Mouse (Mus musculus) limb, embryonic 10.5 days (tissue): Measurements from ENCODE around the gene Cenph. TPM values are rescaled to one million over a fixed set of nuclear protein-coding genes. Genes with fewer than 3 reads are reported as not detected.
"Not testable (repeated sequence)": the region's sequence is repeated elsewhere in the genome, so short reads cannot be mapped to it uniquely, and the experiment has no call there.

Source experiments
- DNase-seq: peaks from one replicate; pipeline ENCODE4 v3.0.0-alpha.2; 2017; ENCODE audit warnings: low spot score
- H3K27ac ChIP-seq: fragments of 300-500 bp; sonication (generic); 2 replicates; pipeline ENCODE4 v1.5.1; 2016; ENCODE audit warnings: mild to moderate bottlenecking
- H3K27me3 ChIP-seq: fragments of 300-500 bp; sonication (generic); 2 replicates; pipeline ENCODE4 v1.6.1; 2016; ENCODE audit warnings: low read depth, mild to moderate bottlenecking; ENCODE audit not compliant: poor library complexity, severe bottlenecking
- H3K36me3 ChIP-seq: fragments of 300-500 bp; sonication (generic); 2 replicates; pipeline ENCODE4 v1.6.1; 2016; ENCODE audit warnings: mild to moderate bottlenecking, moderate library complexity
- H3K4me1 ChIP-seq: fragments of 300-500 bp; sonication (generic); 2 replicates; pipeline ENCODE4 v1.6.1; 2016
- H3K4me3 ChIP-seq: fragments of 300-500 bp; sonication (generic); 2 replicates; pipeline ENCODE4 v1.5.1; 2016; ENCODE audit warnings: mild to moderate bottlenecking, moderate library complexity
- H3K9me3 ChIP-seq: fragments of 300-500 bp; sonication (generic); replicated peaks from 2 replicates; pipeline ENCODE4 v1.6.1; 2016; ENCODE audit warnings: mild to moderate bottlenecking
- WGBS: fragments of 180-500 bp; shearing (Covaris S2); methylation state at CpG from one replicate; pipeline ENCODE4 v1.1.7; 2016; 5-methylcytosine and 5-hydroxymethylcytosine counted together
- polyA plus RNA-seq: library from polyadenylated mRNA; unstranded; fragments of >200 nt; fragmentation: Nextera tagmentation; extraction: Ambion mirVana; gene quantifications from 2 replicates; pipeline ENCODE4 v1.2.1, GENCODE M21; 2016

Cenph gene
- polyA plus RNA-seq, 1 experiment from 2014 or later, result 72.3 TPM

- WGBS, result 93% methylated on average over 5 of the region's 5 CpGs
- peaks cover 12% of the 10 kb centered on the region for H3K4me1 ChIP-seq
- no peak for DNase-seq
- no peak overlapping the region for H3K27ac ChIP-seq
- H3K4me3 ChIP-seq, result no peak overlapping the region
- no peaks in the 10 kb centered on the region for H3K27me3 ChIP-seq
- peaks cover 10% of the 10 kb centered on the region for H3K36me3 ChIP-seq
- H3K9me3 ChIP-seq, result no peaks in the 10 kb centered on the region
Measured at GRCm38 (mm10) chr13:100742831-100743230, 32.9 kb downstream of the Cenph start.

- Histone ChIP-seq H3K4me1 (peaks cover 7% of the 10 kb centered on the region), H3K36me3 (peaks cover 36% of the 10 kb centered on the region), H3K4me3 (no peak overlapping the region), H3K27me3 (no peaks in the 10 kb centered on the region), H3K27ac (no peak overlapping the region), H3K9me3 (no peaks in the 10 kb centered on the region)
- 94% methylated on average over 2 of the region's 2 CpGs for WGBS
- no peak for DNase-seq
Measured at GRCm38 (mm10) chr13:100732756-100733155, 42.9 kb downstream of the Cenph start.

- H3K27me3 ChIP-seq, result not testable (repeated sequence)
- WGBS, result 88% methylated on average over 6 of the region's 6 CpGs
- peak overlapping the region; percentile 96 for H3K27ac ChIP-seq
Measured at GRCm38 (mm10) chr13:100731462-100732046, 44.1 kb downstream of the Cenph start.

GRCm38 (mm10) chr13:100730861-100731176 lies 44.9 kb downstream of the Cenph start, which contains the start of gene Cdk7:
TSS of gene Cdk7 (minus strand) at chr13:100730939.
- peak; percentile 97 for DNase-seq
- Histone ChIP-seq H3K4me1 (peaks cover 7% of the 10 kb centered on the region), H3K36me3 (peaks cover 44% of the 10 kb centered on the region), H3K9me3 (no peaks in the 10 kb centered on the region), H3K4me3 (peak within 1 kb of the TSS; percentile 93), H3K27me3 (no peaks in the 10 kb centered on the region), H3K27ac (peak within 1 kb of the TSS; percentile 96)
- WGBS, result under 1% methylated on average over 19 of the region's 19 CpGs

More at GRCm38 (mm10) chr13:100731462-100732046, 44.1 kb downstream of the Cenph start:
- Histone ChIP-seq H3K36me3 (peaks cover 41% of the 10 kb centered on the region), H3K4me3 (peak overlapping the region; percentile 93; the same call in 1 of the 2 replicates)
- H3K4me1 ChIP-seq, DNase-seq, H3K9me3 ChIP-seq: not testable (repeated sequence)

GRCm38 (mm10) chr13:100730153-100730860 lies 45.4 kb downstream of the Cenph start:
- Histone ChIP-seq H3K4me1 (peaks cover 7% of the 10 kb centered on the region), H3K4me3 (peak overlapping the region; percentile 93), H3K9me3 (no peaks in the 10 kb centered on the region), H3K27ac (peak overlapping the region; percentile 96), H3K27me3 (no peaks in the 10 kb centered on the region), H3K36me3 (peaks cover 48% of the 10 kb centered on the region)
- peak; percentile 46 for DNase-seq
- WGBS, result 1% methylated on average over 30 of the region's 30 CpGs

GRCm38 (mm10) chr13:100728530-100728929 lies 47.2 kb downstream of the Cenph start:
- not testable (repeated sequence) for H3K9me3 ChIP-seq, H3K4me1 ChIP-seq, H3K27me3 ChIP-seq, DNase-seq, H3K27ac ChIP-seq
- H3K36me3 ChIP-seq, result peaks cover 57% of the 10 kb centered on the region
- H3K4me3 ChIP-seq, result peak overlapping the region; percentile 93; the same call in 1 of the 2 replicates
- 95% methylated on average over 4 of the region's 4 CpGs for WGBS

GRCm38 (mm10) chr13:100728086-100728485 lies 47.6 kb downstream of the Cenph start:
- Histone ChIP-seq H3K27ac (no peak overlapping the region), H3K4me1 (peaks cover 7% of the 10 kb centered on the region), H3K9me3 (no peaks in the 10 kb centered on the region), H3K4me3 (no peak overlapping the region), H3K36me3 (peaks cover 61% of the 10 kb centered on the region), H3K27me3 (no peaks in the 10 kb centered on the region)
- no peak for DNase-seq
- WGBS, result 95% methylated on average over 5 of the region's 5 CpGs

GRCm38 (mm10) chr13:100725194-100725593 lies 50.5 kb downstream of the Cenph start:
- WGBS, result 88% methylated on average over 10 of the region's 10 CpGs
- peaks cover 7% of the 10 kb centered on the region for H3K4me1 ChIP-seq
- H3K27me3 ChIP-seq, result no peaks in the 10 kb centered on the region
- H3K36me3 ChIP-seq, result peaks cover 89% of the 10 kb centered on the region
- no peak for DNase-seq
- no peak overlapping the region for H3K4me3 ChIP-seq
- no peak overlapping the region for H3K27ac ChIP-seq
- H3K9me3 ChIP-seq, result no peaks in the 10 kb centered on the region

- Histone ChIP-seq H3K9me3 (no peaks in the 10 kb centered on the region), H3K4me3 (no peak overlapping the region), H3K36me3 (peaks cover 96% of the 10 kb centered on the region), H3K27ac (no peak overlapping the region), H3K27me3 (no peaks in the 10 kb centered on the region), H3K4me1 (peaks cover 4% of the 10 kb centered on the region)
- 91% methylated on average over 7 of the region's 7 CpGs for WGBS
- no peak for DNase-seq
Measured at GRCm38 (mm10) chr13:100724051-100724754, 51.5 kb downstream of the Cenph start.

- H3K9me3 ChIP-seq, result no peaks in the 10 kb centered on the region
- H3K36me3 ChIP-seq, result peaks cover 96% of the 10 kb centered on the region
- no peak for DNase-seq
- no peaks in the 10 kb centered on the region for H3K4me1 ChIP-seq
- no peak overlapping the region for H3K4me3 ChIP-seq
- H3K27me3 ChIP-seq, result no peaks in the 10 kb centered on the region
- 90% methylated on average over 5 of the region's 5 CpGs for WGBS
- no peak overlapping the region for H3K27ac ChIP-seq
Measured at GRCm38 (mm10) chr13:100721656-100722055, 54.0 kb downstream of the Cenph start.

GRCm38 (mm10) chr13:100715467-100715866 lies 60.2 kb downstream of the Cenph start:
- WGBS, result 92% methylated on average over 6 of the region's 6 CpGs
- no peaks in the 10 kb centered on the region for H3K4me1 ChIP-seq

More at GRCm38 (mm10) chr13:100715467-100715866, 60.2 kb downstream of the Cenph start:
- DNase-seq, result no peak
- Histone ChIP-seq H3K36me3 (peaks cover 100% of the 10 kb centered on the region), H3K4me3 (no peak overlapping the region), H3K27me3 (no peaks in the 10 kb centered on the region), H3K9me3 (no peaks in the 10 kb centered on the region), H3K27ac (no peak overlapping the region)
